Mouse (Mus musculus) neural tube, embryonic 10.5 days (tissue): ENCODE measurements at regions not wholly inside any gene's neighbourhood (a gene's known extent, or its start where the extent isn't known, plus 50 kb on each side); places are given as distances from the start of the nearest gene placed in this dataset.
"Not testable (repeated sequence)": the region's sequence is repeated elsewhere in the genome, so short reads cannot be mapped to it uniquely, and the experiment has no call there.

ENCODE experiments used
- DNase-seq: peaks from one replicate; pipeline ENCODE4 v3.0.0-alpha.2; 2017; ENCODE audit warnings: low spot score; ENCODE audit errors: extremely low spot score

DNA sequence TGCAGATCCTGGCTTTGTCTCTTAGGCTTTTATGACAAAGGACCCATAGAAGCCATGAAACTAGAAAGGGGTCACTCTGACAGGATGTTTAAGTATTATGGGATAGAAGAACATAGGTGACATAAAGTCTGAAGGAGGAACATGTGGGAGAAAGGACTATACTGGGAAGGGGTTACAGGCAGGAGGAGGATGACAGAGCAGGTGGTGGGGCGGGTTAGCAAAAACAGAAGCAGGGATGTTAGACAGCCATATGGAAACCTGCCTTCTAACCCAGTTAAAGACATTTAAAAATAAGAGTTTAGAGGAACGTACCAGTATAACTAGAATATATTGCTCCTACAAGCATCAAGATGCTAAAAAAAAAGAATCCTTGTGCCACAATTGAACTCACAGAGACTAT, 438.9 kb upstream of the Htr2a start:
- DNase-seq, result no peak

DNA sequence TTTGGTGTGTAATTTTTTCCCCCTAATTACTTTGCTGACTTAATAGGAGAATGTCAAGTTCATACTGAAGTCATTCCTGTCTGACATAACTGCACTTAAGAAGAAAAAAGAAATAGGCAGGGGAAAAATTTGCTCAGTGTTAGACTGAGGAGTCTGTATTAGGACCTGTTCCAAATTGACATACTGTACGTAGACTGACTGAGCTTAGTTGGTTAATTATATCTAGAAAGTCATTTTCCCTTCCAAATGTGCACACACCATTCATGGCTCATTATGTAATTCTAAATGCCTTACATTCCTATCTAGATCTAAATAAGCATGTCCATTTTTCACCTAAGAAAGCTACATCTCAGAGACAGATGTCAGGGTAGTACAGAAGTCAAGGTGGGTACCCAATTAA, 435.6 kb upstream of the Htr2a start:
- DNase-seq, result no peak

GRCm38 (mm10) chr14:74217914-74218446, 422.7 kb upstream of the Htr2a start:
- DNase-seq, result no peak

- no peak for DNase-seq
Observed at GRCm38 (mm10) chr14:74219761-74220160, 420.9 kb upstream of the Htr2a start.

DNA sequence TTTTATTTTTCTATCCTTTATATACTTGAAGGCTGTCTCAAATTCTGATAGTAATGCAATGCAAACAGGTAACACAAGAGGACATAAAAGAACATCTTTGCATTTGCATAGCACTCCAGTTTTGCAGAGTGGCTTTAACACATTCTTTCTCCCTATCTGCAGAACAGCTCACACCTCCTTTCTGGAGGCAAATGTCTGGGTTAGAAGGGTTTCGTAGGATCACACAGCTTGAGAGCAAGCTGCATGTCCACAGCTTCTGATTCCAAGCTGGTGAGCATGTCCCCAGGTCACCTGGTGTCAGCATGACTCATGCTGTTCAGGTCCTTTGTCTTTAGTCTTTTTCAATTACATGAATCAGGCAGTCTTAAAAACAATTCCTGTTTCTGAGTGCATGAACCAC, 418.5 kb upstream of the Htr2a start:
- DNase-seq, result no peak

GRCm38 (mm10) chr14:74229560-74230187, 411.0 kb upstream of the Htr2a start:
- DNase-seq, result no peak

DNA sequence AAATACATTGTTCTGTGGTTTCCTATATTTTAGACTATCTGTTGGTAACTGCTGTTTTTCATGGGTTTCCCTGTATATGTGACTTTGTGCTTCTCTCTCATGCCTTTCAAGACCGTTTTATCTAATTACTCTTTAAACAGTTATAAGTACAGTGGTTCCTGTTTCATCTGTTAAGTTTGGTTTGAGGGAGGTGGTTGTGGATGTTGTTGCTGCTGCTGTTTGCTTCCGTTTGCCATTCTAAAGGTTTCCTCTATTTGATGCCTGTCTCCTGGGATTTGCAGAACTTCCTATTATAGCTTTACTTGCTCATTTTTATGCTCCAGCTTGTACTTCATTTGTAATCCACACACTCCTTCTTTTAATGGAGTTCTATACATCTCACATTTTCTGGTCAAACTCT, 400.4 kb upstream of the Htr2a start:
- no peak for DNase-seq

- no peak for DNase-seq
Observed at GRCm38 (mm10) chr14:74249263-74249878, 391.3 kb upstream of the Htr2a start.

DNA sequence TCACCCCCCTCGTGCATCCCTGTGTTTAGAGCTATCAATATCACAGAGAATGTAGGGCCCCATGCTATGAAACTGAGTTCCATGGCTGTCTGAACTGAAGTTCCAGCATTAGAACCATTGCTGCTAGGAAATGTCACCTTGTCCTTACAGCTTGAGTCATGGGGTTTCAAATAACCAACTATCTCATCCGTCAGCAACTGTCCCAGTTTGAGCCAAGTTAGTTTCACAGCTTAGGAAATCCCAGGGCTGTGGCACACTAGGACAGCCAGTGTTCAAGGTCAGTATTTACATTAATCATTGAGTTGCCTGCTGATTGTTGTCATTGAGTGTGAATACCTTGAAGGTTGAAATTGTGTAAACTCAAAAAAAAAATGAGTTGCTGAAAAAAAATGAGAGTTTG, 390.6 kb upstream of the Htr2a start:
- DNase-seq, result no peak

- DNase-seq, result no peak
Observed at GRCm38 (mm10) chr14:74252189-74253145, 388.2 kb upstream of the Htr2a start.

DNA sequence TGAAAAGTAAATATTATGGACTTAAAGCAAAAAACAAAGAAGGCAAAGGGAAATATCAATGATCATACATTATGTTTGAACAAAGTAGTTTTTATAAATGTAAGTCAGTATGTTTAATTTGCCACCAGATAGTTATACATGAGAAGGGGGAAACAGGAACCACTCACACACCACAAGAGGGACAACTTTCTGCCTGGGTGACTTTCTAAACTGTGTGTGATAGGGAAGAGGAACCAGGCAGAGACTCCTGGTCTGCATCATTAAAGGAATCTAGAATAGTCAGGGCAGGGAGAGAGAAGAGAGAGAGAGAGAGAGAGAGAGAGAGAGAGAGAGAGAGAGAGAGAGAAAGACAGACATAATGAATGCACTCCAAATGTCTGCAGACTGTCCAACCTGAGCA, 385.6 kb upstream of the Htr2a start:
- no peak for DNase-seq

DNA sequence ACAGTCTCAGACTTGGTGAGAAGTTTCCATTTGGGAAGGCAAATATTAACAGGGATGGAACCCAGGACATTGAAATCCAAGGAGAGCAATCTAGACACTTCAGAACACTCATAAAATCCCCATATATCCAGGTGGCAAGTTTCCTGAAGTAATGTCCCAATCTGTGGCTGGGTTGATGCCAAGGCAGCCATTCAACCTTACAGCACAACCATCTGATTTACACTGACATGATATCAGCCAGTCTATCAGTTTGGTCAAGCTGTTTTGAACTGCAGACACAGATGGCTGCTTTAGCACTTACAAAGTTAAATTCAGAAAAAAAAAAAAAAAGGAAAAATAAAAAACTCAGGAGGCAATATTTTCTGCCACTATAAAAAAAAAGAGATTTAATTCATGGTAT, 381.2 kb upstream of the Htr2a start:
- no peak for DNase-seq

DNA sequence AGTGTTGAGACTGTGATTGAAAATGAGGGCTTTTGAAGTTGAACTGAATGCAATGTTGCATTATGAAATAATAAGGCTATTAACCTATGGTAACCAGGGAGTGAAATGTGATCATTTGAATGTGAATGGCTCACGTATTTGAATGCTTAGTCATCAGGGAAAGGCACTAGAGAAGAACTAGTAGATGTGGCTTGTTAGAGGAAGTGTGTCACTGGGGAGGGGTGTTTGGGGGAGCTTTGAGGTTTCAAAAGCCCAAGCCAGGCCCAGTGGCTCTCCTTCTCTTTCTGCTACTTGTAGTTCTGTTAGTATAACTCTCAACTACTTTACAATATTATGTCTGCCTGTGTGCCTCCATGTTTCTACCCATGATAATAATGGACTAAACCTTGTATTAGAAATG, 373.6 kb upstream of the Htr2a start:
- no peak for DNase-seq

- no peak for DNase-seq
Observed at GRCm38 (mm10) chr14:74294560-74294959, 346.1 kb upstream of the Htr2a start.

GRCm38 (mm10) chr14:74304483-74304882, 336.2 kb upstream of the Htr2a start:
- DNase-seq, result no peak

DNA sequence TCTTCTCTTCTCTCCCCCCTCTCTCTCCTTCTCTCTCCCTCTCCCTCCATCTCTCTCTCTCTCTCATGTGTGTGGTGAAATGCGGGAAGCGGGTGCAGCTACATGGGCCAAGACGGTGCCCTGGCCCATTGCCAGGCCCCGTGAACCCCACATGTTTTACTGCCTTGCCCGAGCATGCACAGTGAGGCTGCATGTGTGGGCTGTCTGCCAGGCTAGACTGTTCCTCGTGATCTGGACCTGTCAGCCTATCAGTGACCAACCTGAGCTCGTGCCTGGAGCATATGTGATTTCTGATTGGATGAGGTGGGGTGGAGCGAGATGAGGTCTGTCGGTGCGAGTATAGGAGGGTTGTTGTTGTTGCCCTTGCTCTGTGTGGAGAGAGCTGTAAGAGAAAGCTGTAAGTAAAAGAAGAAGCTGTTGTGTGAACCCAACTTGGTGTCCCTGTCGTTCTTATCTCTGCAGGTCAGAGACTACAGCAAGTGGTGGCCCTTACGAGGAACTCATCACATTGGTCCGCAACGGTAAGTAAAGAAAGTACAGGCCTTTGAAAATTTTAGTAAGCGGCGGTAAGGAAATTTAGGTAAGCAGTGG, 333.8 kb upstream of the Htr2a start:
- no peak for DNase-seq

DNA sequence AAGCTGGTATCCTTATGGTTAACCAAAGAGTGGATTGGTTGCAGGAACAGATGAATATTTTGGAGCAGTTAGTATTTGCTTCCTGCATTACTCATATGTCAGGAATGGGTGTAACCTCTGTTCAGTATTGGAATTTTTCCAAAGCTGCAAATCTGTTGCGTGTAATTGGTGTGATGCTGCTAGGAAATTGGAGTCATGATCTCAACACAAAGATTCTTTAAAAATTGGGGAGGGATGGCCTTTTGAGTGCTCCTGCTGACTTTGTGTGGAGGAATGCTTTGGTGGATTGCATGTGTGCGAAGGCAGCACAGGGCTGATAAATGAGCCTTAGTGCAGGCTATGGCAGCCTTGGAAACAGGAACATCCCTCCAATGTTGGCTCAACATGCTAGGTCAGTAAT, 331.2 kb upstream of the Htr2a start:
- not testable (repeated sequence) for DNase-seq

DNA sequence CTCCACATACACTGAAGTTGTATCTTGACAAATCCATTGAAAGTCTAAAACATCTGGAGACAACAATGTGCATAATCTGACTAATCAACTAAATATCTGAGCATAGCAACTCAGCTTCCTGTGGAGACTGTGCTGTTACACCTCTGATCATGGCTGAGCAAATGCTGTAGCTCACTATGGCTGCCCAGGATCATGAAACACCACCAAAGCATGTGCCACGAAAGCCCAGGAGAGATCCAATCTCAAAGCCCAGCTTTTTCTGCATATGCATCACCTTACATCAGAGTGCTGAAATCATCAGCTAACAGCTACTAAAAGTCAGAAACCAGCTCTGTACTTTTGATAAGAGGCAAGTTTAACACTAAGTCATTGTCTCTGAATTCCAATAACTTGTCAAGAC, 313.3 kb upstream of the Htr2a start:
- DNase-seq, result no peak

DNA sequence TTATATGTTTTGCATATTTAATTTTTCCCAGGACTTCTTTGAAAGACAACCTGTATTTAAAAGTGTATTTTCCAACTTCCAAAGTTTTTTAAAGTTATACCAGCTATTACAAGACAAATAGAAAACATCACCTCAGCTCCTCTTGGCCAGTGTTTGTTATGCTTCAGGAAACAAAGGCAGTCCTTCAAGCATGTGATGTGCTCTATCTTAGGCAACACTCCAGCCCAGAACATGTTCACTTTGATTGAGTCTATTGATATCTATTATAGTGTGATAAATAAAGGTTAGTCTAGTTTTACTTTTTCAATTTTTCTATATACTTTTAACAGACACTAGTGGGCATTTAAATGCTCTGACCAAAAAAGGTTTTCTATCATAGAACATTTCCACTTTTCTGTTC, 289.9 kb upstream of the Htr2a start:
- no peak for DNase-seq

- no peak for DNase-seq
Observed at GRCm38 (mm10) chr14:74352286-74352685, 288.4 kb upstream of the Htr2a start.

GRCm38 (mm10) chr14:74358730-74359444, 281.8 kb upstream of the Htr2a start:
- DNase-seq, result no peak
